Mouse (Mus musculus): ENCODE results near the gene Sirpa. TPM values are rescaled to one million over a fixed set of nuclear protein-coding genes. Genes with fewer than 3 reads are reported as not detected.

Gene Sirpa
- polyA plus RNA-seq, 1 experiment from 2014 or later: 16.9 TPM

- Histone ChIP-seq H3K9me3 (replicated peaks) (no peaks in the 10 kb centered on the region), H3K4me3 (no peak overlapping the region), H3K9ac (no peak overlapping the region), H3K4me2 (no peak overlapping the region), H3K27me3 (no peaks in the 10 kb centered on the region), H3K36me3 (ENCODE audit: poor library complexity, severe bottlenecking) (peaks cover 21% of the 10 kb centered on the region), H3K4me1 (peaks cover 13% of the 10 kb centered on the region), H3K27ac (no peak overlapping the region)
- 91% methylated on average over 6 of the region's 6 CpGs for WGBS
- no peak for ATAC-seq
Measured at GRCm38 (mm10) chr2:129628456-129629185, 36.0 kb downstream of the Sirpa start.

- 93% methylated on average over 15 of the region's 15 CpGs for WGBS
- ATAC-seq: no peak
- Histone ChIP-seq H3K4me2 (no peak overlapping the region), H3K27ac (no peak overlapping the region), H3K36me3 (ENCODE audit: poor library complexity, severe bottlenecking) (peaks cover 21% of the 10 kb centered on the region), H3K27me3 (no peaks in the 10 kb centered on the region), H3K9me3 (replicated peaks) (no peaks in the 10 kb centered on the region), H3K4me1 (peaks cover 3% of the 10 kb centered on the region), H3K9ac (no peak overlapping the region), H3K4me3 (no peak overlapping the region)
Measured at GRCm38 (mm10) chr2:129629786-129630531, 37.3 kb downstream of the Sirpa start.

- Histone ChIP-seq H3K27ac (no peak overlapping the region), H3K4me2 (no peak overlapping the region), H3K36me3 (ENCODE audit: poor library complexity, severe bottlenecking) (peaks cover 21% of the 10 kb centered on the region), H3K9ac (no peak overlapping the region), H3K4me3 (no peak overlapping the region), H3K9me3 (replicated peaks) (no peaks in the 10 kb centered on the region), H3K4me1 (no peaks in the 10 kb centered on the region), H3K27me3 (no peaks in the 10 kb centered on the region)
- WGBS: 95% methylated on average over 3 of the region's 3 CpGs
- no peak for ATAC-seq
Measured at GRCm38 (mm10) chr2:129630532-129630886, 37.9 kb downstream of the Sirpa start.

- no peaks in the 10 kb centered on the region for H3K9me3 ChIP-seq (replicated peaks)
- H3K36me3 ChIP-seq (ENCODE audit: poor library complexity, severe bottlenecking): peaks cover 21% of the 10 kb centered on the region
- WGBS: 90% methylated on average over 7 of the region's 7 CpGs
- no peak overlapping the region for H3K4me2 ChIP-seq
- H3K4me1 ChIP-seq: no peaks in the 10 kb centered on the region
- H3K4me3 ChIP-seq: no peak overlapping the region
- H3K27ac ChIP-seq: no peak overlapping the region
- no peaks in the 10 kb centered on the region for H3K27me3 ChIP-seq
- H3K9ac ChIP-seq: no peak overlapping the region
- no peak for ATAC-seq
Measured at GRCm38 (mm10) chr2:129630978-129631660, 38.5 kb downstream of the Sirpa start.

GRCm38 (mm10) chr2:129632324-129632723 is 39.7 kb downstream of the Sirpa start:
- Histone ChIP-seq H3K9me3 (replicated peaks) (no peaks in the 10 kb centered on the region), H3K9ac (no peak overlapping the region), H3K36me3 (ENCODE audit: poor library complexity, severe bottlenecking) (peaks cover 21% of the 10 kb centered on the region), H3K27me3 (no peaks in the 10 kb centered on the region), H3K4me2 (no peak overlapping the region), H3K4me1 (no peaks in the 10 kb centered on the region), H3K4me3 (no peak overlapping the region), H3K27ac (no peak overlapping the region)
- no peak for ATAC-seq
- 87% methylated on average over 7 of the region's 7 CpGs for WGBS

- no peak overlapping the region for H3K9ac ChIP-seq
- no peaks in the 10 kb centered on the region for H3K27me3 ChIP-seq
- H3K4me3 ChIP-seq: no peak overlapping the region
- H3K9me3 ChIP-seq (replicated peaks): no peaks in the 10 kb centered on the region
- no peak overlapping the region for H3K4me2 ChIP-seq
- WGBS: 80% methylated on average over 9 of the region's 9 CpGs
- H3K27ac ChIP-seq: no peak overlapping the region
- no peak for ATAC-seq
- peaks cover 17% of the 10 kb centered on the region for H3K36me3 ChIP-seq (ENCODE audit: poor library complexity, severe bottlenecking)
- H3K4me1 ChIP-seq: no peaks in the 10 kb centered on the region
Measured at GRCm38 (mm10) chr2:129633077-129633732, 40.6 kb downstream of the Sirpa start.

- Histone ChIP-seq H3K36me3 (ENCODE audit: poor library complexity, severe bottlenecking) (peaks cover 16% of the 10 kb centered on the region), H3K4me2 (no peak overlapping the region), H3K27me3 (no peaks in the 10 kb centered on the region), H3K9me3 (replicated peaks) (no peaks in the 10 kb centered on the region), H3K9ac (no peak overlapping the region), H3K4me1 (no peaks in the 10 kb centered on the region), H3K4me3 (no peak overlapping the region), H3K27ac (no peak overlapping the region)
- WGBS: 88% methylated on average over 3 of the region's 3 CpGs
- no peak for ATAC-seq
Measured at GRCm38 (mm10) chr2:129633982-129634381, 41.3 kb downstream of the Sirpa start.

GRCm38 (mm10) chr2:129652616-129653015 is 60.0 kb downstream of the Sirpa start:
- peaks cover 7% of the 10 kb centered on the region for H3K4me1 ChIP-seq
- no peaks in the 10 kb centered on the region for H3K9me3 ChIP-seq (replicated peaks)
- H3K36me3 ChIP-seq (ENCODE audit: poor library complexity, severe bottlenecking): no peaks in the 10 kb centered on the region
- no peaks in the 10 kb centered on the region for H3K27me3 ChIP-seq
- no peak overlapping the region for H3K9ac ChIP-seq
- no peak overlapping the region for H3K4me3 ChIP-seq
- H3K4me2 ChIP-seq: no peak overlapping the region
- ATAC-seq: no peak
- H3K27ac ChIP-seq: no peak overlapping the region
- 83% methylated on average over 4 of the region's 4 CpGs for WGBS

GRCm38 (mm10) chr2:129653632-129654031 is 61.0 kb downstream of the Sirpa start:
- Histone ChIP-seq H3K4me2 (no peak overlapping the region), H3K4me1 (peaks cover 6% of the 10 kb centered on the region), H3K36me3 (ENCODE audit: poor library complexity, severe bottlenecking) (no peaks in the 10 kb centered on the region), H3K27me3 (no peaks in the 10 kb centered on the region), H3K4me3 (no peak overlapping the region), H3K9ac (no peak overlapping the region), H3K9me3 (replicated peaks) (no peaks in the 10 kb centered on the region), H3K27ac (no peak overlapping the region)
- 89% methylated on average over 2 of the region's 2 CpGs for WGBS
- no peak for ATAC-seq

- ATAC-seq: no peak
- no peak overlapping the region for H3K27ac ChIP-seq
- no peak overlapping the region for H3K4me3 ChIP-seq
- no peaks in the 10 kb centered on the region for H3K36me3 ChIP-seq (ENCODE audit: poor library complexity, severe bottlenecking)
- WGBS: 86% methylated on average over 4 of the region's 4 CpGs
- no peak overlapping the region for H3K9ac ChIP-seq
- no peaks in the 10 kb centered on the region for H3K4me1 ChIP-seq
- H3K4me2 ChIP-seq: no peak overlapping the region
- no peaks in the 10 kb centered on the region for H3K9me3 ChIP-seq (replicated peaks)
- no peaks in the 10 kb centered on the region for H3K27me3 ChIP-seq
Measured at GRCm38 (mm10) chr2:129654233-129654950, 61.8 kb downstream of the Sirpa start.

GRCm38 (mm10) chr2:129655033-129655432 is 62.4 kb downstream of the Sirpa start:
- WGBS: 88% methylated on average over 4 of the region's 4 CpGs
- no peak overlapping the region for H3K9ac ChIP-seq

More at GRCm38 (mm10) chr2:129655033-129655432, 62.4 kb downstream of the Sirpa start:
- Histone ChIP-seq H3K27ac (no peak overlapping the region), H3K9me3 (replicated peaks) (no peaks in the 10 kb centered on the region), H3K4me2 (no peak overlapping the region), H3K4me1 (no peaks in the 10 kb centered on the region), H3K4me3 (no peak overlapping the region), H3K36me3 (ENCODE audit: poor library complexity, severe bottlenecking) (no peaks in the 10 kb centered on the region), H3K27me3 (no peaks in the 10 kb centered on the region)
- ATAC-seq: no peak
